Mouse (Mus musculus) mouse trophoblast stem cell (cell line): ENCODE data around the gene Nr1i3.

Experiments
- in situ Hi-C, 2 experiments: fragments of 300-500 bp; cut with MseI, MboI; formaldehyde crosslinking; loops; 2 replicates in 1 of 2; 3 replicates in 1 of 2; pipeline ENCODE4 v1.15.1; 2025

Nr1i3 gene

DNA sequence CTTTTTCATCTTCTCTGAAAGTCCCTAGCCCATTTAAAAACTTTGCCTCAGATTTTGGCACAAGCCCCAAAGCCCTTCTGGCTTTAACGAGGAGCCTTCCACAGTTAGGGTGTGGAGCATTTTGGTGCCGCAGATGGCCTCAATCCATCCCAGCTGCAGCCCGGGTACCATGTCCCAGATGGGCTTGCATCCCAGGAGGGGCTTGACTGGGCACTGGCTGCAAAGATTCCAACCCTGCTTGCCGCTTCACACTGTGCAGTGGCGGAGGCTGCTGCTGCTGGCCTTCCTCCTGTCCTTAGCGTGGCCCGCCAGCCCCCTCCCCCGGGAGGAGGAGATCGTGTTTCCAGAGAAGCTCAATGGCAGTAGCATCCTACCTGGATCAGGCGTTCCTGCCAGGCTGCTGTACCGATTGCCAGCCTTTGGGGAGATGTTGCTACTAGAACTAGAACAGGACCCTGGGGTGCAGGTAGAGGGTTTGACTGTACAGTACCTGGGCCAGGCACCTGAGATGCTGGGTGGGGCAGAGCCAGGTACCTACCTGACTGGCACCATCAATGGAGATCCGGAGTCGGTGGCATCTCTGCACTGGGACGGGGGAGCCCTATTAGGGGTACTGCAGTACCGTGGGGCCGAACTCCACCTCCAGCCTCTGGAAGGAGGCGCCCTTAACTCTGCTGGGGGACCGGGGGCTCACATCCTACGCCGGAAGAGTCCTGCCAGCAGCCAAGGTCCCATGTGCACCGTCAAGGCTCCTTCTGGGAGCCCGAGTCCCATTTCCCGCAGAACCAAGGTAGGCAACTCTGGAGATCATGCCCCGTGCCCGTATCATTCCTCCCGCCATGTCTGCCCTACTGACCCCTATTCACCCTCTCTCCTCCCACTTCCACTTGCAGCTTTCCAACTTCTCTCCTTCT is 37.2 kb downstream of the Nr1i3 start, which contains the start of gene Ndufs2:
Gene Ndufs2, minus strand, starts transcription at position 709 of the 914 bp plus-strand sequence.
- in situ Hi-C loops = loop anchor here in 1 of 2 experiments (10.0 kb wide), 1 partner anchor 136 kb away; the partner anchor contains the start of gene Cfap126

DNA sequence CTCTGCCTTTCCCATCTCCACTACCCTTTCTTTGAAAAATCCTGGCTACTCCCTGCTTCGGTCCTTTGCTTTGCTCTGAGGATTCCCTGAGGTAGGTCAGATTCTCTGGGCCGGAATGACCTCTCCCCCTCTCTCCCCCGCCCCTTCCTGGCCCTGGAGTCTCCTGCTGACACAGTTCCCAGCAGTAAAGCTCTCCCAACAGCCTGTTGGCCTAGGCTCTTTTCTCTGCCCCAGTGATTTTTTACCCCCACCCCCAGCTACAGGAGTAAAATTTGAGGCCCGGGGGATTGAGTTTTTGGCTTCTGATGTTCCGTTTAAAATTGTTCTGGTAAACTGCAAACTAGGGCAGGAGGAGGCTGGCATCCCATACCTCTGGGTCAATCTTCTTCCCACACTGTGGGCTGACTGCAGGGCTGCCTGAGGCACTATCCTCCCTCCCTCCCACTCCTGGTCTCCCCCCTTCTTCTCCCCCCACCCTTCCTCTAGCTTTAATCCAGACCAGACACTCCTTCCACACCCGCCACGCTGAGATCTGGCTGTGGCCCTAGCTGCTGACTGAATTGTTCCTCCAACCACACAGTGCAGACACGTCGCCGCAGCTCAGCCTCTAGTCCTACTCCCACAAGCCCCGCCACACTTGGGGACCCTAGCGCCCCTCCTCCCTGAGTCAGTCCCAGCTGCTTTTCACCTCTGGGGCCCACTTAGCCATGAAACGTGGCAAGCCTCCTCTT is 38.0 kb downstream of the Nr1i3 start:
- in situ Hi-C loops = loop anchor here in 1 of 2 experiments (10.0 kb wide), 1 partner anchor 137 kb away; the partner anchor contains the start of gene Cfap126

DNA sequence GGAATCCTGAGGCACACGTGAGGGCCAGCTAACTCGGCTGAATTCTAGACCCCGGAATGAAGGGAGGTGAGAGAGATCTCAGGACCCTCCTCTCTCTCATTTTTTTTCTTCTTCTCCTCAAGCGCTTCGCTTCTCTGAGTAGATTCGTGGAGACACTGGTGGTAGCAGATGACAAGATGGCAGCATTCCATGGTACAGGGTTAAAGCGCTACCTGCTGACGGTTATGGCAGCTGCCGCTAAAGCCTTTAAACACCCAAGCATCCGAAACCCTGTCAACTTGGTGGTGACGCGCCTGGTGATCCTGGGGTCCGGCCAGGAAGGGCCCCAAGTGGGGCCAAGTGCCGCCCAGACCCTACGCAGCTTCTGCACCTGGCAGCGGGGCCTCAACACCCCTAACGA is 38.6 kb downstream of the Nr1i3 start:
- in situ Hi-C loops = loop anchor here in 1 of 2 experiments (10.0 kb wide), 1 partner anchor 138 kb away; the partner anchor contains the start of gene Cfap126

DNA sequence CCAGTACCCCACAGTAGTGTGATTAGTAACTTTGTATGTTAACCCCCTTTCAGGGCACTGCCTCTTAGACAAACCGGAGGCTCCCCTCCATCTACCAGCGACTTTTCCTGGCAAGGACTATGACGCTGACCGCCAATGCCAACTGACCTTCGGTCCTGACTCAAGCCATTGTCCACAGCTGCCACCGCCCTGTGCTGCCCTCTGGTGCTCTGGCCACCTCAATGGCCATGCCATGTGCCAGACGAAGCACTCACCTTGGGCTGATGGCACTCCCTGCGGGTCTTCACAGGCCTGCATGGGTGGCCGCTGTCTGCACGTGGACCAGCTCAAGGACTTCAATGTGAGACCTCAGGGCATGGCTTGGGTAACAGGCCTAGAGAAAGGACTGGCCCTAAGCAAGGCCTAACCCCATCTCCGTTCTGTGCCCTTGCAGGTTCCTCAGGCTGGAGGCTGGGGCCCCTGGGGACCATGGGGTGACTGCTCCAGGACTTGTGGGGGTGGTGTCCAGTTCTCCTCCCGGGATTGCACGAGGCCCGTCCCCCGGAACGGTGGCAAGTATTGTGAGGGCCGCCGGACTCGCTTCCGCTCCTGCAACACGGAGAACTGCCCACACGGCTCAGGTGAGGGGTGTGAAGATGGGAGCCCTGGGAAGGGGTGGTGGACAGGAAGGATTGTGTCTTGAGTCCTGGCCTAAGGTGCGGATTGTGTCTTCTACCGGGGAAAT is 42.5 kb downstream of the Nr1i3 start:
- in situ Hi-C loops = loop anchor here in 1 of 2 experiments (10.0 kb wide), 1 partner anchor 141 kb away; the partner anchor contains the start of gene Cfap126

DNA sequence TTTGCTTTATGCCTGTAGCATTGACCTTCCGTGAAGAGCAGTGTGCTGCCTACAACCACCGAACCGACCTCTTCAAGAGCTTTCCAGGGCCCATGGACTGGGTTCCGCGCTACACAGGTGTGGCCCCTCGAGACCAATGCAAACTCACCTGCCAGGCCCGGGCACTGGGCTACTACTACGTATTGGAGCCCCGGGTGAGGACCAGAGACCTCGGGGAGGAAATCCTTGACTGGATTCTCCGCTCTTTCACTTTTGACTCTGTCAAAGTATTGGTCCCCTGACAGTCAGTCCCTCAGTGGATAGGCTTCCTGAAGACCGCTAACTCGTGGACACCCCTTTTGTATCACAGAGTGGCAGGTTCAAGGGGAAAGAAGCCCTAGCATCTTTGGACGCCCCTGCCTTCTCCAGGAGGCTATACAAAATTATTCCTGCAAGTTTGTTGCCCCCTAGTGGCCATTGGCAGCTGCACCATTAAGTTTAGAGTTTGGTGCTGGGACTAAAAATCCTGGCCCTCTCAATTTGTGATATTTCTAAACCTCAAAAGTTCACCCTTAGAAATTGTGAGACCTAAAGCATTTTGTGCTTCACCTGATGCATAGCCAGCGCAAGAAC is 43.3 kb downstream of the Nr1i3 start:
- in situ Hi-C loops = loop anchor here in 1 of 2 experiments (10.0 kb wide), 1 partner anchor 142 kb away; the partner anchor contains the start of gene Cfap126

DNA sequence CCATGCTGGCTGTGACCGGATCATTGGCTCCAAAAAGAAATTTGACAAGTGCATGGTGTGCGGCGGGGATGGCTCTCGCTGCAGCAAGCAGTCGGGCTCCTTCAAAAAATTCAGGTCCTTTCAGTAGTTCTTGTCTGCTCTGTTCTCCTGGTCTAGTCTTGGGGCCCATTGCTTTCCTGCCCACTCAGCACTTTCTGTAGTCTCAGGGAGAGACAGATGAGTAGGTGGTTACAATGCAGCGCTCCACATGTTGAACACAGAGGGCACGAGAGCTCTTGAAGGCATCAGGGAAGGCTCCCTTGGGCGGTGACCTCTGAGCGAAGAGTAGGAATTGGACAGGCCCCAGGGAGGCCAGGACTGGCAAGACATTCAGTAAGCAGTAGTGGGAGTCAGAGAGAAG is 44.0 kb downstream of the Nr1i3 start:
- in situ Hi-C loops = loop anchor here in 1 of 2 experiments (10.0 kb wide), 1 partner anchor 143 kb away; the partner anchor contains the start of gene Cfap126

DNA sequence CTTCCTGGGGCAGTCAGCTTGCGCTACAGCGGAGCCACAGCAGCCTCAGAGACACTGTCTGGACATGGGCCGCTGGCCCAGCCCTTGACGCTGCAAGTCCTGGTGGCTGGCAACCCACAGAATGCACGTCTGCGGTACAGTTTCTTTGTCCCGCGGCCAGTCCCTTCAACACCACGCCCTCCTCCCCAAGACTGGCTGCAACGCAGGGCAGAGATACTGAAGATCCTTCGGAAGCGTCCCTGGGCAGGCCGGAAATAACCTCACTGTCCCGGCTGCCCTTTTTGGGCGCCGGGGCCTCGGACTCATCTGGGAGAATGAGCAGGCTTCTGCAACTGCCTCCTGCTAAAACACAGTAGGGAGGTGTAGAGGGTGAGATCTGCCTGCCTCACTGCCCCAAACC is 45.2 kb downstream of the Nr1i3 start:
- in situ Hi-C loops = loop anchor here in 1 of 2 experiments (10.0 kb wide), 1 partner anchor 144 kb away; the partner anchor contains the start of gene Cfap126

DNA sequence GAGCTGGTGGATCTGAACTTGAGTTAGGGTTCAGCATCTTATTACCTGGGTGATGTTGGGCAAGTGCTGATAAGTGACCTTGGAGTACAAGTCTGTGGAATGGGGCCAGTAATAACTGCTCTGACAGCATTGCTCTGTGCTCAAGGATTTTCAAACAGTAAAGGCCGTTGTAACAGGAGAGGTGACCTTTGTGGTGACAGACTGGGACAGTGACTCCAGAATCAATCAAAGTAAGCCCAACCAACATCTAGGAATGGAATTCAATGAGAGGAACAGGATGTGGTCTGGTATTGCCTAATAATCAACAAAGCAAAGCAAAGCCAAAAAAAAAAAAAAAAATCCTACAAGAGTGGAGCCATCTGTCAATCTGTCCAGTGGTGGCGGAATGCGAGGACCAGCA is 46.5 kb downstream of the Nr1i3 start:
- in situ Hi-C loops = no loop called here

DNA sequence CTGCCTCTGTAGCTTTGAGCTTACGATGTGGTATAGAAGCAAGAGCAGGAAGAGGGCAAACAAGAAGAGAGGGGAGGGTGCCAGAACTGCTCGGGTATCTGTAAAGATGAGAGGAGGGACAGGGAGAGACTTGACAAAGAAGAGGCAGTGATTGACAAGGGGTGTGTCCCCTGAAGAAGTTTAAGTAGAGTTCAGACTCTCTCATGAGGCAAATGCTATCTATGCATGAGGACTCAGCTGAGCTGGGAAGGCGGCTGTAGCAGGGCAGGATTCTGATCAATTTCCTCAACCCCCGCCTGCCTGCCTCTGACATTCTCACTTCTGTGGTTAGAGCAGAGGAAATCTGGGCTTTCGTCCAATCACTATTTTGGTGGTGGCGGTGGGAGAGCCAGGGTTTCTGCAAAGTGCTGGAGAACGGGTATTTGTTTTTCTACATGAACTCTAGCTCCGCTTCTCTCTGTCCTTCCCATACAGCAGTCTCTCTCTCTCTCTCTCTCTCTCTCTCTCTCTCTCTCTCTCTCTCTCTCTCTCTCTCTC is 48.9 kb downstream of the Nr1i3 start:
- in situ Hi-C loops = no loop called here

DNA sequence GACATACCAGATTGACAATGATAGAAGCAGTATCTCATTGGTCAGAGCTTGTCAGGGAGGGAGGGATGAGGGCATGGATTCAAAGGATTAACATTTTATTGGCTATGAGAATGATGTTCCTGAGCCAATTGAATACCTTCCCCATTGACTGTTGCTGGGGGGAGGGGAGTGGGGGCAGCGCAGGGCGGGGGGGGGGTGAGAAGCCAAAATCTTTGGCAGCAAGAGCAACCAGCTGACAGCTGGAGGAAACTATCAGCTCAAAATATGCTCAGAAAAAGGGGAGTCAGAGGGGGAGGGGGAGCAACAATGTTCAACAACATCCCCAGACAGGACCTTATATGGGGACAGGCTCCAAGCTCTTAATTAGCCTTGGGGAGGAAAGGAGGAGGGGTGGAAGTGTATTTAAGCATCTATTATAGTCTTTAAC is 49.4 kb downstream of the Nr1i3 start:
- in situ Hi-C loops = no loop called here

DNA sequence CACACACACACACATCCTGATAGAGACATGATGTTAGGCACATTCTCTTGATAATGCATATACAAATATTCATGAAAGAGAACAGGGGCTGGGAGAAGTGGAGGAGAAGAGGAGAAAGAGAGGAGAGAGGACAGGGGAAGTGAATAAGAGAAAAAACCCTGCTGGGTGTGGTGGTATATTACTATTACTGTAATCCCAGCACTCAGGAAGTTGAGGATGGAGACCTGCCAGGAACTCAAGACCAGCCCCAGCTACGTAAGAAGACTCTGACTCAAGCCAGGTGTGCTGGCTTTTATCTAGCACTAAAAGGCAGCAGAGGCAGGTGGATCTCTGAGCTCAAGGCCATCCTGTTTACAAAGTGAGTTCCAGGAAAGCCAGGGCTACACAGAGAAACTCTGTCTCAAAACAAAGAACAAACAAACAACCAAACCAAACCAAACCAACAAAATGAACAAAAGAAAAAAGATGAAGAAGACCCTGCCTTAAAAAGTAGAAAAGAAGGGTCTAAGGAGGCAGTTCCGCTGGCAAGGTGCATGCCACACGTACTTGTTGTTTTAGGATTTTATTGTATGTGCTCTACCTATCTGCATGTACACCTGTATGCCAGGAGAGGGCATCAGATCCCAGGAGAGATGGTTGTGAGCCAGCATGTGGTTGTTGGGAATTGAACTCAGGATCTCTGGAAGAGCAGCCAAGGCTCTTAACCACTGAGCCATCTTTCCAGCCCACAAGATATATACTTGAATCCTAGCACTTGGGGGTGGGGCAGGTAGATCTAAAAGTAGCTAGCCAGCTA is 50.1 kb downstream of the Nr1i3 start:
- in situ Hi-C loops = no loop called here

DNA sequence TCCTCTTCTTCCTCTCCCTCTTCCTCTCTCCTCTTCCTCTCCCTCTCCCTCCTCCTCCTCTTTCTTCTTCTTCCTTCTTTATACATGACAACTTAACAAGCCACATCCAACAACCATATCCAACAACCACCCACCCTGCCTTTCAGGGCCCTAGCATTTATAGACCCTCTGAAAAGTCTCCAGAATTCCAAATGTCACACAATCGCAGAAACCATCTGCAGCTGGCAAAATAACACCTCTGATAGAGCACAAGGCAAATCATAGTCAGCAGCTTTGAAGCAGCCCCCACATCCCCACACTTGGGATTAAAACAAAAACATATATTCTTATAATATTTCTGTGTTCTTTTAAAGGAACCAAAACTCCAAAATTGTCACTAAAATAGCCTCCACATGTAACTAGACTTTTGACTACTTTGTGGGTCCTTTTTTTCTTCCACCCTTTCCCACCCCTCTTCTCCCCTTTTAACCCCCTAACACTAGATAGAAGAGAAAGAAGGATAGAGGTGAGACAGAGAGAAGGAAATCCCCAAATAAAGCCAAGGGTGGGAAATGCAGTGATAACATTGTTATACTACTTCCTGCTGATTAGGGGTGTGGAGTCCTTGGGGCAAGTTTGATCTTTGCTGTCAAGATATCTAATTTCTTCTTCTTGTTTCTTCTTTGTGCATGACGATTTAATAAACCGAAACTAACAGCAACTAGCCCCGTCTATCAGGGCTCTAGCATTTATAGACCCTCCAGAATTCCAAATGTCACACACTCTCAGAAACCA is 52.4 kb downstream of the Nr1i3 start:
- in situ Hi-C loops = no loop called here

DNA sequence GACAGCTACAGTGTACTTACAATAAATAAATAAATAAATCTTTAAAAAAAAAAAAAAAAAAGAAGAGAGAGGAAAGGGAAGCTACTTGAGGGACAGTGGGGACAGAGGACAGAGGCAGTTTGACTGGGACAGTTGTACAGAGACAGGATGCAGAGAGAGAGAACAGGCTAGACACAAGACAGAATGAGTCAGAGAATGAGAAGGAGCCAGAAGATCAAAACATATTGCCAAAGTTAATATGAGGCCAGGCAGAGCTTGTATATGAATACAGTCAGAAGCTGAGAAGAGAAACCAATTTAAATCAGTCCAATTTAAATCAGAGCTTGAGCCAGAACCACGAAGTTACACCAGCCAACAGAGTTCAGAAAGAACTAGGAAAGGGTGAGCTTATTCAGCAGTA is 54.6 kb downstream of the Nr1i3 start:
- in situ Hi-C loops = no loop called here

DNA sequence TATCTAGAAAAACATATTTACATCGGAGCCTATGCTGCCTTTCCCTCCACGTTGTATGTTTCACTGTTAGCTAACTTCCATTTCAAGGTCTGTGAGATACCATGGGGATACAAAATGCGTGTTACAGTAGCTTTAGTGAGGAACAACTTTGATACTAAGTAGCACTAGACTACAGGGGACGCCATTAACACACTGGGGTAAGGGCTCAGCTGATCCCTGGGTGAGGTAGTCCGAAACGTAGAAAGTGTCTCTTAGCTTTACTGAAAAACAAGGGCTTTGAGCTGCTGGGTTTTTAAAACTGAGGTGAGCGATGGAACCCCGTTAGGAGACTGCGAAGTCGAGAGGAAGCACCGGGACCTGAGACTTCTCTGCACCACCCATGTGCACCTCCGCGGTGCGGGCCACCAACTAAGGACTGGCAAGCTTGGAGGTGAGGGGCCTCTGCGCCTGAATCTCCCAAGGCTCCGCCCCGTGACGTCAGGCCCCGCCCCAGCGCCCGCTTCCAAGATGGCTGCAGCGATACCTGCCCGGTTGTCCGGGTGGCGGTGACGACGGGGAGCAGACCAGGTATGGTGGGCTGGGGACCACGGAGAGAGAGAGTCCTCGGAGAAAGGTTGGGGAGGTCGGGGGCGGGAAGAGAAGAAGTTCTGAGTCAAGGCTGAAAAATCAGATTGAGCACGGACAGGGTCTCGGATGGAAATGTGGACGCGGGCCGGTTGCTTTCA is 56.2 kb downstream of the Nr1i3 start, which contains the start of gene B4galt3:
Gene B4galt3, plus strand, starts transcription at position 481 of the 725 bp plus-strand sequence.
- in situ Hi-C loops = no loop called here
